Mouse (Mus musculus) gastrocnemius, adult 2 months (tissue): ENCODE results near the gene Abhd17a. TPM values are rescaled to one million over a fixed set of nuclear protein-coding genes. Genes with fewer than 3 reads are reported as not detected.
A peak's percentile ranks its signal among the peaks of the same experiment; 100 is the strongest.

Experiments
- DNase-seq: peaks from one replicate; pipeline ENCODE4 v3.0.0; 2022
- H3K27ac ChIP-seq: fragments of 200-600 bp; 2 replicates; pipeline ENCODE4 v1.8.1; 2022; ENCODE audit warnings: mild to moderate bottlenecking
- H3K4me3 ChIP-seq: fragments of 200-600 bp; 2 replicates; pipeline ENCODE4 v1.8.1; 2022; ENCODE audit warnings: mild to moderate bottlenecking, moderate library complexity
- CTCF ChIP-seq: fragments of 200-600 bp; IDR thresholded peaks from 2 replicates; pipeline ENCODE4 v1.8.1; 2022; ENCODE audit warnings: antibody characterized with exemption, mild to moderate bottlenecking, moderate library complexity
- intact Hi-C: fragments of 180-260 bp; cut with DNase I; formaldehyde crosslinking; loops from one replicate; pipeline ENCODE4 v1.15.1; 2025
- long read RNA-seq, 2 experiments: library from polyadenylated mRNA; stranded (forward); transcript quantifications; one replicate each; pipeline ENCODE4 v2.0.0; 2021
- total RNA-seq, 2 experiments: library from RNA; stranded (reverse); gene quantifications; 2 replicates each; pipeline ENCODE4 v1.2.3; 2021

Gene Abhd17a
- 10 to 100 TPM; 60.6 to 61.7 TPM for total RNA-seq
- long read RNA-seq, experiment 1, transcript Abhd17a-201 (5 exons, 1,468 nt) = major isoform, 70 of 149 reads
- long read RNA-seq, experiment 1, partial matches to known transcripts = 11 of 149 reads
- long read RNA-seq, experiment 1, other reads (novel, unspliced or antisense) = 68 of 149 reads
- long read RNA-seq, experiment 2, transcript Abhd17a-201 (5 exons, 1,468 nt) = major isoform, 64 of 163 reads
- long read RNA-seq, experiment 2, partial matches to known transcripts = 6 of 163 reads
- long read RNA-seq, experiment 2, other reads (novel, unspliced or antisense) = 93 of 163 reads

DNA sequence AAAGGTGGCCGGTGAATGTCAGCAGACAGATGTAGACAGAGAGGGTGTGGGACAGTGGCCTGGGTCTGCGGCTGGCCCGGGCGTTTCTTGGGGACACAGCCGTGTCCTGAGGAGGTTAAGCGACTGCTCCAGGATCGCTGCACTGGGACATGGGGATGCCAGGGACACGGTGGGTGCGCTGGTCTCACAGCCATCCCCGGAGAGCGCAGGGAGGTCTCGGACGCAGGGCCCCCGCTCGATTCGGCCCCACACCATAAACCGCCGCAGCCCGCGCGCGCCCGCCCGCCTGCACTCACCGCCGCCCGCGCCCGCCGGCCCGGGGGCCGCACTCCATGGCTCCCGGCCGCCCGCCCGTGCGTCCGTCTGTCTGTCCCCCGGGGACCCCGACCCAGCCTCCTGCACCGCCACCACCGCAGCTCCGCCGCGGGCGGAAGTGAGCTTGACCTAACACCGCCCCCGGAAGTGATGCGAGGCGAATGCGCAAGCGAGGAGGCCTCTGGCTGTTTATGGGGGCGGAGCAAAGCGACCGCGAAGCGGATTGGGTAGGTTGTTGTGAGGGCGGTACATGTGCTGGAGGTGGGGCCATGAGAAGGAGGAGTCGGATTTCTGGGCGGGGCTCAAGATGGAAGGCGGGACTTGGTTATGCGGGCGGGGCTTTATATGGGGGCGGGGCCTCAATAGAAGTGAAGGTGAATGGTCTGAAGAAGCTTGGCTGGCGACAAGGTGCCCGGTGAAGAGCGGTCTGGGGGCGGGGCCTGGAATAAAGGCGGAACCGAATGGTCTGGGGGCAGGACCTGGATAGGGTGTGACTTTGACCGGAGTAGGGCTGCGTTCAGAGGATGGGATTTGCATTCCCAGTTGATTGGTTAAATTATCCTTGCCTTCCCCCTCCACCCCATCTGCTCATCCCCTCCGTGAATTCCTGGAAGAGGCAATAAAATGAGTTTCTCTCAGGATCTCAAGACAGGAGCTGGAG is at the start of gene Abhd17a:
TSS of gene Abhd17a (minus strand) at position 463 of the 976 bp plus-strand sequence.
- H3K27ac ChIP-seq = peak within 1 kb of the TSS; percentile 90
- DNase-seq = peak; percentile 97
- intact Hi-C loops = no loop called here
- TF ChIP-seq CTCF = no peak
- H3K4me3 ChIP-seq = peak within 1 kb of the TSS; percentile 94

- intact Hi-C loops = no loop called here
- no peak for TF ChIP-seq CTCF
- Histone ChIP-seq H3K4me3 (no peak overlapping the region), H3K27ac (no peak overlapping the region; the same call in 1 of the 2 replicates)
- no peak for DNase-seq
Measured at GRCm38 (mm10) chr10:80635345-80635744, 45.2 kb upstream of the Abhd17a start.

GRCm38 (mm10) chr10:80628925-80629324 is 38.8 kb upstream of the Abhd17a start:
- DNase-seq = no peak
- intact Hi-C loops = loop anchor here (2.0 kb wide), 1 partner anchor 26 kb away; no protein-coding TSS in a partner anchor
- Histone ChIP-seq H3K27ac (peak overlapping the region; percentile 88), H3K4me3 (no peak overlapping the region)
- TF ChIP-seq CTCF = no peak

GRCm38 (mm10) chr10:80627685-80628084 is 37.5 kb upstream of the Abhd17a start:
- Histone ChIP-seq H3K4me3 (no peak overlapping the region), H3K27ac (peak overlapping the region; percentile 88)
- no peak for TF ChIP-seq CTCF
- intact Hi-C loops = loop anchor here (2.0 kb wide), 1 partner anchor 27 kb away; no protein-coding TSS in a partner anchor
- DNase-seq = peak; percentile 69

GRCm38 (mm10) chr10:80625764-80626163 is 35.6 kb upstream of the Abhd17a start:
- H3K4me3 ChIP-seq = no peak overlapping the region
- DNase-seq = no peak
- intact Hi-C loops = no loop called here
- peak overlapping the region; percentile 95; the same call in 1 of the 2 replicates for H3K27ac ChIP-seq
- no peak for TF ChIP-seq CTCF

DNA sequence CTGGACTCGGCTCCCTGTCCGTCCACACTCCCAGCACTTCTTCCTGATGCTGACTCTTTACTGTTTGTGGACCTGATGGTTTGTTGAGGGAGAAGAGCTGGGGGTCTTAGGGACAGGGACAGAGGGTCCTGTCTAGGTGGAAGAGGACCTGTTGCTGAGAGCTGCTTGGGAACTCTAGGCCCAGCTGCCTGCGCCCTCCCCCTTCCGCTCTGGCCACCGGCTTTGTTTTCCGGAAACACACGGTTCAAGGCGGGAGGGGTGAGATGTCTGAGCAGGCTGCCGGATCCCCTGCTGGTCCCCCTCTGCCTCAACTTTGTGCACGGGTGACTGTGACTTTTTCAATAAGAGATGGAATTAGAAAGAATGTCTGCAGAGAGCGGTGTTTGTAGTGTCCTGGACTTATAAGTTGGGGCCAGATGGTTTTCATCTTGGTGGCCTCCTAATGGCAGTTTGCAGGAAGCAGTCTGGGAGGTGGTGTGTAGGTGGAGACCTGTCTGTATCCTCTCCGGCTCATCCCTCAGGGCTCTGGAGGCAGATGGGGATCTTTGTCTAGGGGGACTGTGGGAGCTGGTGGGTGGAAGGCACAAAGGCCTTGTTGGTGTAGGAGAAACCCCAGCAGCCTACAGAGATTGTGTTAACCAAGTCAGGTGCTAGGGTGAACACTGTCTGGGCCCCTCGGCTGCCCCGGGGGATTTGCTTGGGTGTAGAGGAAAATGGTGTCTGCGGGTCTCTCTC is 33.5 kb upstream of the Abhd17a start:
- peak overlapping the region; percentile 95 for H3K27ac ChIP-seq
- DNase-seq = peak; percentile 65
- peak overlapping the region; percentile 79 for H3K4me3 ChIP-seq
- intact Hi-C loops = no loop called here
- no peak for TF ChIP-seq CTCF

- DNase-seq = peak; percentile 76
- intact Hi-C loops = no loop called here
Measured at GRCm38 (mm10) chr10:80622661-80623456, 32.7 kb upstream of the Abhd17a start, which contains the start of gene Csnk1g2. Gene Csnk1g2, plus strand, starts transcription at chr10:80622838.

GRCm38 (mm10) chr10:80621940-80622660 is 32.0 kb upstream of the Abhd17a start:
- no peak for TF ChIP-seq CTCF
- intact Hi-C loops = no loop called here
- DNase-seq = peak; percentile 99
- H3K4me3 ChIP-seq = peak overlapping the region; percentile 79
- peak overlapping the region; percentile 95 for H3K27ac ChIP-seq

More at GRCm38 (mm10) chr10:80622661-80623456, 32.7 kb upstream of the Abhd17a start, which contains the start of gene Csnk1g2:
- Histone ChIP-seq H3K27ac (peak within 1 kb of the TSS; percentile 95), H3K4me3 (peak within 1 kb of the TSS; percentile 79)
- TF ChIP-seq CTCF = peak; percentile 5; the same call in 1 of the 2 replicates

- no peak for DNase-seq
- intact Hi-C loops = no loop called here
- peak overlapping the region; percentile 79 for H3K4me3 ChIP-seq
- peak overlapping the region; percentile 95 for H3K27ac ChIP-seq
- TF ChIP-seq CTCF = no peak
Measured at GRCm38 (mm10) chr10:80621690-80621939, 31.5 kb upstream of the Abhd17a start.

- TF ChIP-seq CTCF = no peak
- peak overlapping the region; percentile 95 for H3K27ac ChIP-seq
- peak overlapping the region; percentile 79 for H3K4me3 ChIP-seq
- intact Hi-C loops = no loop called here
- no peak for DNase-seq
Measured at GRCm38 (mm10) chr10:80620796-80621689, 30.9 kb upstream of the Abhd17a start.
